Mouse (Mus musculus) heart, adult 2 months (tissue): ENCODE results near the gene Golga4. TPM values are rescaled to one million over a fixed set of nuclear protein-coding genes. Genes with fewer than 3 reads are reported as not detected.

Source experiments
- DNase-seq, 2 experiments: peaks; one replicate each; pipeline ENCODE4 v3.0.0; 2021
- H3K27ac ChIP-seq: fragments of 200-600 bp; 2 replicates; pipeline ENCODE4 v1.8.1; 2022
- H3K27me3 ChIP-seq: fragments of 200-500 bp; 2 replicates; pipeline ENCODE4 v1.6.1; 2012; ENCODE audit warnings: mild to moderate bottlenecking, low read length, inconsistent platforms, mixed read lengths; ENCODE audit not compliant: control insufficient read depth, insufficient read depth
- H3K36me3 ChIP-seq: fragments of 200-500 bp; 2 replicates; pipeline ENCODE4 v1.6.1; 2012; ENCODE audit warnings: low read length, inconsistent platforms; ENCODE audit not compliant: control insufficient read depth, insufficient read depth
- H3K4me1 ChIP-seq: fragments of 200-500 bp; 2 replicates; pipeline ENCODE4 v1.6.1; 2011; ENCODE audit warnings: low read length; ENCODE audit not compliant: control insufficient read depth, insufficient read depth
- H3K4me3 ChIP-seq: fragments of 200-600 bp; 2 replicates; pipeline ENCODE4 v1.8.1; 2022
- H3K79me2 ChIP-seq: fragments of 200-500 bp; replicated peaks from 2 replicates; pipeline ENCODE4 v1.6.1; 2012; ENCODE audit warnings: mild to moderate bottlenecking, inconsistent platforms, low read length, moderate library complexity, mixed read lengths; ENCODE audit not compliant: control insufficient read depth, insufficient read depth
- H3K9ac ChIP-seq: fragments of 200-500 bp; 2 replicates; pipeline ENCODE4 v1.6.1; 2012; ENCODE audit warnings: low read depth, mild to moderate bottlenecking, control low read depth, inconsistent platforms, low read length, mixed read lengths
- CTCF ChIP-seq: fragments of 200-600 bp; IDR thresholded peaks from 2 replicates; pipeline ENCODE4 v1.8.1; 2022; ENCODE audit warnings: antibody characterized with exemption, mild to moderate bottlenecking, moderate library complexity
- EP300 ChIP-seq: fragments of 200-500 bp; IDR thresholded peaks from 2 replicates; pipeline ENCODE4 v1.6.1; 2011; ENCODE audit warnings: low read depth, low read length, control low read depth; ENCODE audit not compliant: insufficient read depth
- POLR2A ChIP-seq: fragments of 200-500 bp; IDR thresholded peaks from 2 replicates; pipeline ENCODE4 v1.6.1; 2011; ENCODE audit warnings: mild to moderate bottlenecking, low read depth, low read length, control low read depth; ENCODE audit not compliant: insufficient read depth
- WGBS: fragments of 180-500 bp; shearing (Covaris S2); methylation state at CpG from one replicate; pipeline ENCODE4 v1.1.7; 2018; 5-methylcytosine and 5-hydroxymethylcytosine counted together
- intact Hi-C: fragments of 180-260 bp; cut with DNase I; formaldehyde crosslinking; loops from one replicate; pipeline ENCODE4 v1.15.1; 2025
- polyA plus RNA-seq: library from polyadenylated mRNA; depleted of rRNA; stranded (reverse); fragments of >200 nt; gene quantifications from 2 replicates; pipeline ENCODE4 v1.2.3, GENCODE M21; 2012
- total RNA-seq, 2 experiments: library from RNA; stranded (reverse); gene quantifications; 2 replicates each; pipeline ENCODE4 v1.2.3; 2021

Golga4 gene
- total and polyA plus RNA-seq, 3 experiments: 34.4 to 420 (median 350) TPM

- Histone ChIP-seq H3K27ac (no peak overlapping the region), H3K79me2 (no peaks in the 10 kb centered on the region), H3K36me3 (no peaks in the 10 kb centered on the region), H3K4me3 (peak overlapping the region; percentile 29), H3K27me3 (peaks cover 12% of the 10 kb centered on the region), H3K9ac (no peak overlapping the region), H3K4me1 (no peaks in the 10 kb centered on the region; the same call in 1 of the 2 replicates)
- intact Hi-C loops: loop anchor here (5.0 kb wide), 1 partner anchor 336 kb away; the partner anchor contains the start of gene Cmc1
- WGBS: under 1% methylated on average over 28 of the region's 28 CpGs
- peak; percentile 58 to 68 for DNase-seq
- TF ChIP-seq CTCF: peak; percentile 66
- no peak for TF ChIP-seq POLR2A
Observed at GRCm38 (mm10) chr9:118488138-118488895, 17.8 kb upstream of the Golga4 start.

DNA sequence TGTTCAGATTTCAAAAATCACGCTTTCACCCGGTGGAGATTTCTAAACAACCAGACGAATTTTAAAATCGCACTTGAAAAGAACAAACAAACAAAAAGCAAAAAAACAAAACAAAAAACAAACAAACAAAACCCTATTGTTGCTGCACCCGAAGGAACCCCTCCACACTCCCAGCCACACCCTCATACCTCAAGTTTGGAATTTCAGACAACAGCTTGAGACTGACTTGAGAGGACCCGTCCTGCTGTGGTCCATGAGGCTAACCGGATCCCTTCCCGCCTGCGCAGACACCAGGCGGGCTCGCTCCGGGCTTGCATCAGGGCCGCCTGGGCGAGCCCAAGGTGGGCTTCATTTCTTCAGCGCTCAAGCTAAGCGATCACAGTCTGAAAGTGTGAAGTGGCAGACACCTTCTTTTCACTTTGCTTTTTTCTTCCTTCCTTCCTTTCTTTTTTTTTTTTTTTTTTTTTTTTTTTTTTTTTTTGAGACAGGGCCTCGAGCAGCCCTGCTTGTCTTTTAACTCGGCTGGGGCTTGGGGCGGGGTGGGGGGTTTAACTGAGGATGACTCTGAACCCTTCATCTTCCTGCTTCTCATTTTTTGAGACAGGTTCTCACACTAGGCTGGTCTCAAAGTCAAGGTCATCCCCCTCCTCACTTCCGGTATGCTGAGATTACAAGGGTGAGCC lies 17.0 kb upstream of the Golga4 start:
- Histone ChIP-seq H3K9ac (no peak overlapping the region), H3K27me3 (peaks cover 12% of the 10 kb centered on the region), H3K79me2 (no peaks in the 10 kb centered on the region), H3K4me3 (peak overlapping the region; percentile 27), H3K27ac (no peak overlapping the region), H3K4me1 (no peaks in the 10 kb centered on the region; the same call in 1 of the 2 replicates), H3K36me3 (no peaks in the 10 kb centered on the region)
- 4% methylated on average over 20 of the region's 20 CpGs for WGBS
- intact Hi-C loops: loop anchor here (1.0 to 5.0 kb wide), 3 partner anchors 337 to 436 kb away; partner anchors contain the start of gene Cmc1
- TF ChIP-seq CTCF: no peak
- TF ChIP-seq POLR2A: no peak
- TF ChIP-seq EP300: no peak
- peak in 1 of 2 experiments; percentile 46 for DNase-seq

DNA sequence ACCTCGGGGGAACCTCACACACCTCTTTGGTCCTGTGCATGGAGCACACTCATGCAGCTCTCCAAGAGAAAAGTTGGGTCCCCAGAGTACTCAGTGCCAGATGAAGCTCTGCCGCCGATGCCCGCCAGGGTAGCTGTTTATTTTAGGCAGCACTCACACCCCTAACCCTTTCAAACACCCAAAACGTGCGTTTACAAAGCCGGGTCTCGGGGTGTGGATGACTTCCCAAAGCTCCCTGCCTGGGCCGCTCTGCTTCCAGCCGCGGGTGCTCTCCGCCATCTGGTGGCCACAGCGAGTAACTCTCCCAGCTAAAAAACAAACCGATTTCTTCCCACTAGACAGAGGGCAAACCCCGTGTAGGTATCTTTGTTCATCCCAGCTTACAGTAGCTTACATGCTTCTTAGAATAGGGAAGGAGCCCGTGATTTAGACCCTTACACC lies 16.5 kb upstream of the Golga4 start:
- TF ChIP-seq POLR2A (no peak), CTCF (peak; percentile 99; the same call in 1 of the 2 replicates), EP300 (0 out of 2 replicates have a peak, but pooled peaks have one; percentile 14)
- no peak overlapping the region for H3K27ac ChIP-seq
- no peak overlapping the region for H3K9ac ChIP-seq
- intact Hi-C loops: loop anchor here (1.0 to 5.0 kb wide), 3 partner anchors 337 to 436 kb away; partner anchors contain the start of gene Cmc1
- under 1% methylated on average over 16 of the region's 16 CpGs for WGBS
- no peaks in the 10 kb centered on the region for H3K79me2 ChIP-seq
- peaks cover 12% of the 10 kb centered on the region for H3K27me3 ChIP-seq
- H3K36me3 ChIP-seq: no peaks in the 10 kb centered on the region
- H3K4me1 ChIP-seq: no peaks in the 10 kb centered on the region; the same call in 1 of the 2 replicates
- peak; percentile 75 to 79 for DNase-seq
- peak overlapping the region; percentile 13; the same call in 1 of the 2 replicates for H3K4me3 ChIP-seq

GRCm38 (mm10) chr9:118491195-118491594 lies 14.9 kb upstream of the Golga4 start:
- intact Hi-C loops: no loop called here
- Histone ChIP-seq H3K9ac (no peak overlapping the region), H3K79me2 (no peaks in the 10 kb centered on the region), H3K27ac (no peak overlapping the region), H3K27me3 (peaks cover 12% of the 10 kb centered on the region), H3K36me3 (no peaks in the 10 kb centered on the region), H3K4me1 (no peaks in the 10 kb centered on the region; the same call in 1 of the 2 replicates), H3K4me3 (no peak overlapping the region)
- DNase-seq: no peak
- 72% methylated on average over 4 of the region's 4 CpGs for WGBS
- TF ChIP-seq POLR2A (no peak), EP300 (no peak), CTCF (no peak)

- intact Hi-C loops: no loop called here
- no peaks in the 10 kb centered on the region for H3K79me2 ChIP-seq
- H3K4me3 ChIP-seq: no peak overlapping the region
- WGBS: 84% methylated on average over 8 of the region's 8 CpGs
- H3K4me1 ChIP-seq: no peaks in the 10 kb centered on the region
- no peaks in the 10 kb centered on the region for H3K36me3 ChIP-seq
- no peak for DNase-seq
- TF ChIP-seq CTCF (no peak), EP300 (no peak), POLR2A (no peak)
- H3K27me3 ChIP-seq: peaks cover 1% of the 10 kb centered on the region; the same call in 1 of the 2 replicates
- no peak overlapping the region for H3K27ac ChIP-seq
- no peak overlapping the region for H3K9ac ChIP-seq
Observed at GRCm38 (mm10) chr9:118492932-118493698, 13.0 kb upstream of the Golga4 start.
